Mouse (Mus musculus): ENCODE data around the gene Rfng.
"Not testable (repeated sequence)": the region's sequence is repeated elsewhere in the genome, so short reads cannot be mapped to it uniquely, and the experiment has no call there.

The Rfng gene

GRCm38 (mm10) chr11:120812068-120812467, 28.1 kb upstream of the Rfng start:
- DNase-seq (ENCODE audit: low spot score in 2 of 2): no peak

DNA sequence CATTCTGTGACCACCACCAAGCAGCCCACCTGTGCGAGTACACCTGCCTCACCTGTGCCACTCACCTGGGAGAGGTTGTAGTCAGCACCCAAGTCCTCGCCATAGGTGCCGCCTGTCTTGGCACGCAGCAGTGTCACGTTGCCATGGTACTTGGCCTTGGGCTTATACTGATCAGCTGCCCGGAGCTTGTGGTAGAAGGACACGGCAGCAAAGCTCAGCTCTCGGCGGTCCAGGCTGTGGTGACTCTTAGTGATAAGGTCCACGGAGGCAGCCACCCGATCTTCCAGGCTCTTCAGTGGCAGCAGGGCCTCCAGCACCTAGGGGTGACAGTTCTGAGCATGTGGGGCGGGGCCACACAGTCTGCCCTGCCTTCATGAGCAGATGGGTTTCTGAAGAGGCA, 24.0 kb upstream of the Rfng start:
- DNase-seq (ENCODE audit: low spot score in 2 of 2): no peak

GRCm38 (mm10) chr11:120805375-120806298, 21.6 kb upstream of the Rfng start:
- no peak for DNase-seq (ENCODE audit: low spot score in 2 of 2)

GRCm38 (mm10) chr11:120804769-120805168, 20.8 kb upstream of the Rfng start:
- no peak for DNase-seq (ENCODE audit: low spot score in 2 of 2)

GRCm38 (mm10) chr11:120804274-120804673, 20.3 kb upstream of the Rfng start:
- DNase-seq (ENCODE audit: low spot score in 2 of 2): no peak

DNA sequence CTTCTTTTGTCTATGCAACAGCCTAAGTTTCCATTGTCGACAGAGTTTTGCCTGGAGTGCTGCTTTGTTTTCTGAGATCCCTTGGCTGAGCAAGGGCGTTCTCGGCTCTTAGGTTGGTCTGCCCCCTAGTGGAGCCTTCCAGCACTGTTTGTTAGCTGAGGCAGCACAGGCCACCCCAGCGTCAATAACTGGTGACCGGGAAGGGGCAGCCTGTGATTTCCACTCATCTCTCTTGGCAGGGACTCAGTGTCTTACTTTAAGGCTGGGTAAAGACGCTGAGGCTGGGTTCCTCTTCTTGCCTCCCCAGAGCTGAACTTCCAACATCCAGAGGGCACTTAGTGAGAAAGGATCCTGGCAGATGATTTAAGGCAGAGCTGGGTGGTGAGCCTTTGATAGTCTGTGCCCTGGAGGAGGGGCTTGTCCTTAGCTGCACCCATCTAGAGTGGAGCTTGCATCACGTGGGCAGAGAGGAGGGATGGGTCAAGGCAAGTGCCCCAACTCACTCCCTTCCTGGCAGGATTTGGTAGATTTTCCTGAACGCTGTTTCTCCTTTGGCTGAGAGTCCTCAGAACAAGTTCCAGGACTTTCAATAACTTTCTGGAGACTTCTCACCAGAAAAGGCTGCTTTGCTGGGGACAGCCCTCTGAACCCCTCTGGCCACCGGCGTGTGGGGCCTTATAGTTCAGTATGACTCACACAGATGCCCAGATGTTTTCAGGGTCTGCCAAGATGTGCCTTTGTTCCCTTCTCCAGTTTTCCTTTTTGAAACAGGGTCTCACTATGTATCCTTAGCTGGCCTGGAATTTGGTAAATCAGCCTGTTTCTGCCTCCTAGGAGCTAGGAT, 16.3 kb upstream of the Rfng start:
- DNase-seq (ENCODE audit: low spot score in 2 of 2): peak; percentile 70 to 71

DNA sequence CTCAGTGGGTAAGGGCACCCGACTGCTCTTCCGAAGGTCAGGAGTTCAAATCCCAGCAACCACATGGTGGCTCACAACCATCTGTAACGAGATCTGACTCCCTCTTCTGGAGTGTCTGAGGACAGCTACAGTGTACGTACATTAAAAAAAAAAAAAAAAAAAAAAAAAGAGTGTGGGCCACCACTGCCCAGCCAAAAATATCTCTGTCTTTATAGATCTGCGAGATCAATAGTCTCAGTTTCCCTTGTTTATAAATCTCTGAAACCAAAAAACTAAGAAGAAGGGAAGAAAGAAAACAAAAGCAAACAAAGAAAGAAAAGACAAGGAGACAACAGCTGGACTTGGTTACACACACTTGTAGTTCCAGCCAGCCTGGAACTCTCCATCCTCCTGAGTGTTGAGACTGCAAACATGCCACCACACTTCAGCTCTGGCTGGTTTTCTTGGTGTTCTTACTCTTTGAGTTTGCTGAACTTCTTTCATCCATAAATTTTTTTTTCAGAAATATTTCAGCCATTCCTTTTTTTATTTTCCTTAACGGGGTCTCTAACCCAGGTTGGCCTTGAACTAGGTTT, 15.4 kb upstream of the Rfng start:
- DNase-seq (ENCODE audit: low spot score in 2 of 2): no peak

- no peak for DNase-seq (ENCODE audit: low spot score in 2 of 2)
These were observed 14.2 kb upstream of the Rfng start for GRCm38 (mm10) chr11:120798244-120798643.

GRCm38 (mm10) chr11:120796614-120796946, 12.6 kb upstream of the Rfng start:
- DNase-seq (ENCODE audit: low spot score in 2 of 2): no peak

DNA sequence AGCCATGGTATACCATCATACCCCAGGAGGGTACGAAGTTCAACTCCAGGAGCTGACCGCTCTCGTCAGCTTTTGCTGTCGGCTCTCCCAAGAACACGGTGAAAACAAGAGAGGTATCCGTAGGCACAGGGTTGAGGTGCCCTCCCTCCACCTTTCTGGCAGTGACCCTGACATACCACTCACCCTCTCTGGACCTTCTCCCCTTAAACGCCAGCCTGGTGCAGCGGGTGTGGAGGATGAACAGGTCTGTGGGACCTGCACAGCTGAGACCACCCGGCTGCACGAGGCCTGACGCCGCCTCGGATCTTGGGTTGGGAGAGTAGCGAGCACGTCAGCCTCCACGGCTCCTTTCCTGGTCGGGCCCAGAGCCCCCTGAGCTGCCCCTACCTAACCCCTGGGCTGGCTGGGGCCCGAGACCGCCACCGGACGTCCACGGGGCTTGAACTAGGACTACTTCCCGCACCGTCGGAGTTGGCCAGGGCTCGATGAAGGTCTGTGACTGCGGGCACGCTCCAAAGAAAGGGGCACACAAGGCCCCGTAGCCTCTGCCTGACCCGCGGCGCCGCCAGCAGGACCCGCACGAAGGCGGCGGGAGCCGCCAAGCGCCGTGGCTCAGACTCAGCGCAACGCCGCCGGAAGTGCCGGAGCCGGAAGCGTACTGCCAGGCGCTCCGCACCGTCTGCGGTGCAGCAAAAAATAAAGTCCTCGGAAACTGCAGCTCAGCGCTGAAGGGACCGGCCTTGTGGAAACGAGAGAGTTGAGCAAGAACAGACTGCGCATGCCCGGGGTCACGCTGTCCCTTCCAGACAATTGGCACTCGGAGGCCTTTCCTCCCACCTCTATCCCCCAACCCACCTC, 12.0 kb upstream of the Rfng start, which contains the start of gene Dus1l:
TSS of gene Dus1l (minus strand) at position 648 of the 858 bp plus-strand sequence.
- peak; percentile 92 to 94 for DNase-seq (ENCODE audit: low spot score in 2 of 2)

- no peak for DNase-seq (ENCODE audit: low spot score in 2 of 2)
These were observed 8.6 kb upstream of the Rfng start for GRCm38 (mm10) chr11:120792652-120793051.

GRCm38 (mm10) chr11:120789810-120790209, 5.8 kb upstream of the Rfng start:
- DNase-seq (ENCODE audit: low spot score in 2 of 2): no peak

- DNase-seq (ENCODE audit: low spot score in 2 of 2): no peak
These were observed 5.3 kb upstream of the Rfng start for GRCm38 (mm10) chr11:120789355-120789754.

DNA sequence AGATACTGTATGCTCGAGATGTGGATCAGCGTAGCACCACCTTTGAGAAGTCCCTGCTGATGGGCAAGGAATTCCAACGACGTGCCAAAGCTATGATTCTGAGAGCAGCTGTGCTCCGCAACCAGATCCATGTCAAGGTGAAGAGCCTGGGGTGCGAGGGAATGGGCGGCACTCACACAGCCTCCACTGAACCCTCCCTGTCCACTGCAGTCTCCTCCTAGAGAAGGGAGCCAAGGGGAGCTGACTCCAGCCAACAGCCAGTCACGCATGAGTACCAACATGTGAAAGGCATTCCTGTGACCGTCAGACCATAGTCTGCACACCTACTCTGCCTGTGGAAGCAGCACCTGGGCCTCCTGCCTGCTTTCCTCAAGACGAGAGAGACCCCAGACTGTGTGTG, 4.5 kb upstream of the Rfng start:
- not testable (repeated sequence) for DNase-seq (ENCODE audit: low spot score in 2 of 2)

- no peak for DNase-seq (ENCODE audit: low spot score in 2 of 2)
These were observed 1.1 kb upstream of the Rfng start for GRCm38 (mm10) chr11:120785145-120785544.

DNA sequence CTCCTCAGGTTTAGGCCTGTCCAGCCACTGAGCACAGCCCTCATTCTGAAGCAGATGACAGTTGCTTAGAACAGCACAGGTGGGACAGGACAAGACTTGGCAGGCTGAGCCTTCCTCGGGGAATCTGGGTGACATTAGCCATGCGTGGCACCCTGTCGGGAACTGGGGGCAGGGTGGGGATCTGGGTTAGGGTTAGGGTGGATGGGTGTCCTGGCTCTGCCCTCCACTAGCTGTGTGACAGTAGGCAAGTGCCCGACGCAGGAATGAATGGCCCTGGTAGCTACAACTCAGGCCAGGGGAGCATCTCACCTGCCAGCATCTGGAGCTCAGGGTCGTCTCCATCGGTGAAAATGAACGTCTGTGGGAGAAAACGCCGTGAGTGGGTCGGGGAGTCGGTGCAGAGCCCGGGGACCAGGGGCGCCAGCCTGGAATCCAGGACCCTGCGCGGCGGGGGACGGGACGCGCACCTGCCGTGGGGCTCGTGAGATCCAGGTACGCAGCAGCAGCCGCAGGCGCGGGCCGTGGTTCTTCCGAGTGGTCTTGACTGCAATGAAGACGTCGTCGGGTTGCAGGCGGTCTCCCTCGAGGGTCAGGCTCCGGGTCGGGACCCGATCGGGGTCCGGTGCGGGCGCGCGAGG, 462 bp downstream of the Rfng start:
- no peak for DNase-seq (ENCODE audit: low spot score in 2 of 2)

DNA sequence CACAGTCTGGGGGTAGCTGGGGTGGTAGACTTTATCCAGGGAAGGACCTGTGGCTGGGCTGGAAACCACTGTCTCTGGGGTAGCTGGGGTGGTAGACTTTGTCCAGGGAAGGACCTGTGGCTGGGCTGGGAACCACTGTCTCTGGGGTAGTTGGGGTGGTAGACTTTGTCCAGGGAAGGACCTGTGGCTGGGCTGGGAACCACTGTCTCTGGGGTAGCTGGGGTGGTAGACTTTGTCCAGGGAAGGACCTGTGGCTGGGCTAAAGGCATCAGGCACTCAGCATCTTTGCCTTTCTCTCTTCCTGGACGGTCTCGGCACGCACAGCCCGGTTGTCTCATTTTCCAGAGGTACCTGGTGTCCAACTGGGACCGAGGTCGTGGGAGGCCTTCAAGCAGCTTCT, 2.6 kb downstream of the Rfng start:
- not testable (repeated sequence) for DNase-seq (ENCODE audit: low spot score in 2 of 2)

DNA sequence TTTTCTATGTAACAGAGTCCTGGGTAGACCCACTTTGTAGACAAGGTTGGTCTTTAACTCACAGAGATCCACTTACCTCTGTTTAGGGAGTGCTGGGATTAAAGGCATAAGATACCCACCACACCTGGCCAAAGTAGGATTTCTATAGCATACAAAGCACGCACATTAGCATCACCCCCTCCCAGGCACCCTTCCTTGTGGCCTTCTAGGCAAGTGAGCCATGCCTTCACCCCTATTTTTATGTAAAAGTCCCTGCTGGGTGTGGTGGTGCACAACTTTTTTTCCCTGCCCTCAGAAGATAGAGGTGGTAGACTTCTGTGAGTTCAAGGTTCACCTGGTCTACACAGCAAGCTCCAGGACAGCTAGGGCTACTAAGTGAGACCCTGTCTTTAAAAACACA, 4.1 kb downstream of the Rfng start:
- DNase-seq (ENCODE audit: low spot score in 2 of 2): no peak

DNA sequence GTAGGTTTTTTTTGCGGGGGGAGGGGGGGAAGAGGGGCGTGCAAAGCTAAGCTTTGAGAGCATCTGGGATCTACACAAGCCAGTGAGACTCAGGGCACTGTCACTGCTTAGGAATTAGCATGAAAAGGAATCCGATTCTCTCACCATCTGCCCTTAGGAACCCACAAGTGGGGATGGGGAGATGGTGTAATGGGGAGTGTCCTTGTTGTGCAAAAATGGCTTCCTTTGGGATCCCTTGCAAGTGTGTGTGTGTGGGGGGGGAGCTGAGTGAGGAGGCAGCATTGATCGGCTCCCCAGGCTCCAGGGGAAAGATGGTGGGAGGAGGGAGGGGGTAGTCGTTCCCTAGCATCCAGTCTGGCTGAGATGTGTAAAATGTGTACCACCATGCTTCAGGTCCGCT, 6.9 kb downstream of the Rfng start:
- no peak for DNase-seq (ENCODE audit: low spot score in 2 of 2)

DNA sequence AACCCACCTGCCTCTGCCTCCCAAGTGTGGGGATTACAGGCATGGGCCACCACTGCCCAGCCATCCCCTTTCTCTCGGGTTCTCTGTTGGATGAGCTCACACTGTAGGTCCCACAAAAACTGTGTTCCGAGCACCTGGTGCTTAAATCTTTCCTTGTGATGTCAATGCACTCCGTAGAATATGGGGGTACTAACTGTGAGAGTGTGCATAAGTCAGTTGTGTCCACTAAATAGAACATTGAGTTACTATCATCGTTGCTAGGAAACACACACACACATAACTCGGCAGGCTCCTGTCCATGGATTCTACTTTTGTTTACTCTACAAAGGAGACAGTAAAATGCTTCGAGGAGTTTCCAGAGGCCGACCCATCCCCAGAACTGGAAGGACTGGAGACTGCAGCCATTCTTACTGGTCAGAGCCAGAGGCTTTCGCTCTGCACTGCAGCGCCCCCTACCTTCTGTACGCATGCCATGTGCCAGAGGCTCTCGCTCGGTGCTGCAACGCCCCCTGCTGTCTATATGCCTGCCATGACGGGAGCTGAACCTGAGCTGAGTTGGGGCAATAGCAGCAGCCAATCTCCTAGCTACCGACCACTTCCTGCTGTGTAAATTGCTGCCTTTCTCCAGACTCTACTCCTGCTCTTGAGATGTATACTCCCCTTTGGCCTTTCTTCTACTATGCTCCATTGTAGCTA, 8.1 kb downstream of the Rfng start:
- DNase-seq (ENCODE audit: low spot score in 2 of 2): peak; percentile 86 to 89
